ENCODE assay signal across 17 mouse cellular contexts in genomic region chr6:148413638-148414037, GRCm38 (mm10). TPM values are rescaled to one million over a fixed set of nuclear protein-coding genes. Genes with fewer than 3 reads are reported as not detected.
DNase-seq lines count a peak whose midpoint lies in the region; TF ChIP-seq lines count a peak whose summit lies in the region.
"Had no signal": no experiment of that assay in that cellular context is flagged by ENCODE, and none has a peak within 500 bp of the region (broad histone marks: within the 10 kb centered on the region; RNA-seq: fewer than 3 reads in every experiment).

No protein-coding gene starts in this region.

- no peak for DNase-seq in layer of hippocampus, adult 2 months (ENCODE audit: low spot score in 2 of 2)
- no peak for DNase-seq in layer of hippocampus, adult 9-11 months
- DNase-seq in thymus, postnatal 4 days, result peak; percentile 27
- DNase-seq in thymus, postnatal 36 days, result no peak
- DNase-seq in c-Kit-positive CD71-positive TER-119-positive erythroid progenitor cells, embryonic 14.5 days (ENCODE audit: low spot score), result peak; percentile 3
- DNase-seq in right cerebral cortex, postnatal 10 days (ENCODE audit: low spot score in 2 of 2), result no peak
- no peak for DNase-seq in adrenal gland, postnatal 36 days
- DNase-seq in gastrocnemius, adult 18-20 months (ENCODE audit: low spot score), result no peak
- DNase-seq: adrenal gland, adult 2 months; cerebellum, adult 9-10 months; gastrocnemius, postnatal 25 days; kidney, postnatal 25 days; right cerebral cortex, postnatal 25 days had no signal

- peak; percentile 37; the same call in 1 of the 2 replicates for TF ChIP-seq CTCF in layer of hippocampus, adult 2 months (conservative IDR thresholded peaks at IDR 0.05)

- H3K27ac ChIP-seq in layer of hippocampus, adult 2 months, result no peak overlapping the region
- H3K27ac ChIP-seq: forebrain, embryonic 13.5 days; hindbrain, embryonic 10.5 days; intestine, embryonic 15.5 days; macrophage had no signal

- H3K4me3 ChIP-seq in layer of hippocampus, adult 2 months, result no peak overlapping the region
- H3K4me3 ChIP-seq: forebrain, embryonic 13.5 days; hindbrain, embryonic 10.5 days; intestine, embryonic 15.5 days had no signal

RNA-seq across cellular contexts. Expression of gene Tmtc1, which starts 30.6 kb away (rescaled TPM):
- 10 to 100 TPM; 39.8 to 42.0 TPM for total RNA-seq in layer of hippocampus, adult 2 months (2021)
- total RNA-seq in adrenal gland, postnatal 36 days (2021), result 10 to 100 TPM; 12.0 to 13.8 TPM
- total RNA-seq in gastrocnemius, adult 18-20 months (2021), result 10 to 100 TPM; 59.2 to 63.1 TPM

Comparison
In these comparisons a context has a peak if more than half of its experiments do, and no peak if none do; other contexts are left out.
1. DNase-seq: peak in thymus, postnatal 4 days (single experiment) and c-Kit-positive CD71-positive TER-119-positive erythroid progenitor cells, embryonic 14.5 days (single experiment); none in layer of hippocampus, adult 2 months (0 of 2), layer of hippocampus, adult 9-11 months (single experiment), thymus, postnatal 36 days (0 of 2), right cerebral cortex, postnatal 10 days (0 of 2), adrenal gland, postnatal 36 days (0 of 2) and gastrocnemius, adult 18-20 months (single experiment).